Mouse (Mus musculus) kidney, adult 8-10 months (tissue): ENCODE measurements around the gene Fam207a.

ENCODE experiments used
- DNase-seq, 2 experiments: peaks; one replicate each; pipeline ENCODE4 v3.0.0; 2022

Gene Fam207a

GRCm38 (mm10) chr10:77455251-77456010 is 60.2 kb downstream of the Fam207a start:
- no peak for DNase-seq

- no peak for DNase-seq
These were observed 60.8 kb downstream of the Fam207a start for GRCm38 (mm10) chr10:77454795-77455194.

GRCm38 (mm10) chr10:77451822-77452221 is 63.8 kb downstream of the Fam207a start:
- no peak for DNase-seq

GRCm38 (mm10) chr10:77450159-77450464 is 65.5 kb downstream of the Fam207a start:
- DNase-seq, result no peak

- no peak for DNase-seq
These were observed 66.0 kb downstream of the Fam207a start for GRCm38 (mm10) chr10:77449315-77450158.

- no peak for DNase-seq
These were observed 66.8 kb downstream of the Fam207a start for GRCm38 (mm10) chr10:77448698-77449247.

- no peak for DNase-seq
These were observed 67.4 kb downstream of the Fam207a start for GRCm38 (mm10) chr10:77448209-77448608.

- no peak for DNase-seq
These were observed 67.8 kb downstream of the Fam207a start for GRCm38 (mm10) chr10:77447755-77448154.

- peak in 1 of 2 experiments; percentile 58 for DNase-seq
These were observed 73.3 kb downstream of the Fam207a start for GRCm38 (mm10) chr10:77442250-77442649.

GRCm38 (mm10) chr10:77441812-77442211 is 73.8 kb downstream of the Fam207a start:
- no peak for DNase-seq

GRCm38 (mm10) chr10:77440841-77441755 is 74.5 kb downstream of the Fam207a start:
- peak in 1 of 2 experiments; percentile 73 for DNase-seq

GRCm38 (mm10) chr10:77440286-77440685 is 75.3 kb downstream of the Fam207a start:
- no peak for DNase-seq

GRCm38 (mm10) chr10:77439026-77439425 is 76.6 kb downstream of the Fam207a start:
- DNase-seq, result no peak

GRCm38 (mm10) chr10:77438021-77438420 is 77.6 kb downstream of the Fam207a start:
- no peak for DNase-seq
